Mouse (Mus musculus) kidney, embryonic 14.5 days (tissue): ENCODE data around the gene Rnf169. TPM values are rescaled to one million over a fixed set of nuclear protein-coding genes. Genes with fewer than 3 reads are reported as not detected.
A peak's percentile ranks its signal among the peaks of the same experiment; 100 is the strongest.
"Not testable (repeated sequence)": the region's sequence is repeated elsewhere in the genome, so short reads cannot be mapped to it uniquely, and the experiment has no call there.

ENCODE experiments used
- ATAC-seq: fragments of 200-750 bp; cut with Nextera tagmentation; 2 replicates; pipeline ENCODE4 v1.8.0; 2017; ENCODE audit warnings: moderate number of reproducible peaks, mild to moderate bottlenecking, moderate TSS enrichment, moderate library complexity; ENCODE audit not compliant: low FRiP score, low TSS enrichment
- H3K27ac ChIP-seq: fragments of 300-500 bp; sonication (generic); 2 replicates; pipeline ENCODE4 v1.5.1; 2014; ENCODE audit warnings: low read depth, mild to moderate bottlenecking, low read length, moderate library complexity, mixed read lengths
- H3K27me3 ChIP-seq: fragments of 300-500 bp; sonication (generic); 2 replicates; pipeline ENCODE4 v1.6.1; 2014; ENCODE audit warnings: mild to moderate bottlenecking, low read length; ENCODE audit not compliant: control insufficient read depth, insufficient read depth
- H3K36me3 ChIP-seq: fragments of 300-500 bp; sonication (generic); 2 replicates; pipeline ENCODE4 v1.6.1; 2014; ENCODE audit warnings: low read length, mixed read lengths; ENCODE audit not compliant: control insufficient read depth, insufficient read depth
- H3K4me1 ChIP-seq: fragments of 300-500 bp; sonication (generic); 2 replicates; pipeline ENCODE4 v1.6.1; 2014; ENCODE audit warnings: low read length, mixed read lengths; ENCODE audit not compliant: control insufficient read depth, insufficient read depth
- H3K4me2 ChIP-seq: fragments of 300-500 bp; sonication (generic); replicated peaks from 2 replicates; pipeline ENCODE4 v1.6.1; 2014; ENCODE audit warnings: low read depth, mild to moderate bottlenecking, low read length
- H3K4me3 ChIP-seq: fragments of 300-500 bp; sonication (generic); 2 replicates; pipeline ENCODE4 v1.5.1; 2014; ENCODE audit warnings: mild to moderate bottlenecking, low read length
- H3K9ac ChIP-seq: fragments of 300-500 bp; sonication (generic); 2 replicates; pipeline ENCODE4 v1.6.1; 2014; ENCODE audit warnings: low read depth, mild to moderate bottlenecking, low read length, moderate library complexity
- H3K9me3 ChIP-seq: fragments of 300-500 bp; sonication (generic); 2 replicates; pipeline ENCODE4 v1.6.1; 2016; ENCODE audit warnings: low read length; ENCODE audit not compliant: control insufficient read depth
- WGBS: fragments of 180-500 bp; shearing (Covaris S2); extraction: QIAGEN DNeasy Blood & Tissue Kit; methylation state at CpG from one replicate; pipeline ENCODE4 v1.1.7; 2014; 5-methylcytosine and 5-hydroxymethylcytosine counted together
- polyA plus RNA-seq: library from polyadenylated mRNA; unstranded; fragments of >200 nt; fragmentation: Nextera tagmentation; extraction: Ambion mirVana; gene quantifications from 2 replicates; pipeline ENCODE4 v1.2.1, GENCODE M21; 2014

The Rnf169 gene
- polyA plus RNA-seq, 1 experiment from 2014 or later, result 8.2 TPM

- 76% methylated on average over 3 of the region's 3 CpGs for WGBS
- not testable (repeated sequence) for H3K36me3 ChIP-seq, H3K27me3 ChIP-seq, H3K27ac ChIP-seq, ATAC-seq, H3K4me2 ChIP-seq, H3K9me3 ChIP-seq, H3K4me3 ChIP-seq, H3K9ac ChIP-seq
- peaks cover 17% of the 10 kb centered on the region; the same call in 1 of the 2 replicates for H3K4me1 ChIP-seq
Observed at GRCm38 (mm10) chr7:99972912-99973311, 7.3 kb downstream of the Rnf169 start.

DNA sequence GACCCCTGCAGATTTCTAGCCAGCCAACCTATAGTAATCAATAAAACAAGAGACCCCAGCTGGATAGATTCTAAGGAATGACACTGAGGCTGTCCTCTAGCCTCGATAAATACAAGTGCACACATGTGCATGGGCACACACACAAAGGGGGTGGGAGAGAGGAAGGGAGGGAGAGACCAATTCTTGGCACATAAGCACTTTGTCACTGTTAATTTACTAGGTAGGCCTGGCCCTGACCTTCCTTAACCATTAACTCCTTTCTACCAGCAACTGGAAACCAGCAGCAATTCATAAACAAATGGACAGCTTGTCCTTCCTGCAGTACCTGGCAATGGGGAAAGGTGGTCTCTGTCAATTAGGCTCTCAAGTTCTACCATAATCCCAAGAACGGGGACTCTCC, 8.3 kb downstream of the Rnf169 start:
- Histone ChIP-seq H3K4me2 (no peak overlapping the region), H3K4me1 (peaks cover 17% of the 10 kb centered on the region; the same call in 1 of the 2 replicates), H3K27me3 (no peaks in the 10 kb centered on the region), H3K9ac (no peak overlapping the region), H3K9me3 (no peaks in the 10 kb centered on the region), H3K36me3 (no peaks in the 10 kb centered on the region), H3K27ac (no peak overlapping the region), H3K4me3 (no peak overlapping the region)
- 53% methylated on average over 2 of the region's 2 CpGs for WGBS
- no peak for ATAC-seq

GRCm38 (mm10) chr7:99969151-99969550, 11.1 kb downstream of the Rnf169 start:
- Histone ChIP-seq H3K36me3 (no peaks in the 10 kb centered on the region), H3K27me3 (no peaks in the 10 kb centered on the region), H3K4me2 (no peak overlapping the region), H3K4me3 (no peak overlapping the region), H3K9me3 (no peaks in the 10 kb centered on the region), H3K4me1 (peaks cover 32% of the 10 kb centered on the region), H3K27ac (no peak overlapping the region), H3K9ac (no peak overlapping the region)
- WGBS, result 62% methylated on average over 4 of the region's 4 CpGs
- ATAC-seq, result no peak

GRCm38 (mm10) chr7:99966011-99966721, 14.1 kb downstream of the Rnf169 start:
- H3K9me3 ChIP-seq, result no peaks in the 10 kb centered on the region
- WGBS, result 41% methylated on average over 9 of the region's 9 CpGs
- no peak overlapping the region; the same call in 1 of the 2 replicates for H3K9ac ChIP-seq
- H3K27me3 ChIP-seq, result no peaks in the 10 kb centered on the region
- H3K36me3 ChIP-seq, result no peaks in the 10 kb centered on the region
- peaks cover 34% of the 10 kb centered on the region for H3K4me1 ChIP-seq
- H3K27ac ChIP-seq, result peak overlapping the region; percentile 30; the same call in 1 of the 2 replicates
- ATAC-seq, result no peak
- no peak overlapping the region for H3K4me2 ChIP-seq
- H3K4me3 ChIP-seq, result no peak overlapping the region

GRCm38 (mm10) chr7:99965020-99965841, 15.0 kb downstream of the Rnf169 start:
- Histone ChIP-seq H3K4me2 (no peak overlapping the region), H3K9ac (peak overlapping the region; percentile 8; the same call in 1 of the 2 replicates), H3K27me3 (no peaks in the 10 kb centered on the region), H3K4me3 (no peak overlapping the region), H3K36me3 (no peaks in the 10 kb centered on the region), H3K27ac (peak overlapping the region; percentile 34; the same call in 1 of the 2 replicates), H3K4me1 (peaks cover 33% of the 10 kb centered on the region), H3K9me3 (no peaks in the 10 kb centered on the region)
- ATAC-seq, result peak; percentile 75
- WGBS, result 14% methylated on average over 9 of the region's 9 CpGs

DNA sequence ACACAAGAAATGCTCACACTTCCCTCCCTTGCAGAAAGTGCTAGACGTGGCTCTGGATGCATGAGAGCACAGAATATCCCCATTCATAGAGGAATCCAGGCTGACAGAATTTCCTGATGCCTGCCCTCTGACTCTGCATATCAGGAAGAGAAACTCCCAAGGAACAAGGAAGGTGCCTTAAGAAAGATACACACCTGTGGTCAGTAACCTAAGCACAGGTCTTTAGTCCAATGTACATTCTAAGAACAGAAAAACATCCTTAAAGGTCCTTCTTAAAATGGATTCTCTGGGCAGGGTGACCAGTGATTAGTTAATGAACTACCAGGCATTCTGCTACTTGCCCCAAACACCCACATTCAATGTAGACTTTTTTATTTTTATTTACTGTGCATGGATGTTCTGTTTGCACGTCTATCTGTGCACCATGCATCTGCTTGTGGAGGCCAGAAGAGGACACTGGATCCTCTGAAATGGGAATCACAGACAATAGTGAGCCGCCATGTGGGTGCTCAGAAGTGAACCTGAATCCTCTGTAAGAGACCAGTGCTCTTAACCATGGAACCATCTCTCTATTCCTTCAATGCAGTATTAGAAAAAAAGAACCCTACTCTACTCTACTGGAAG, 16.9 kb downstream of the Rnf169 start:
- no peak overlapping the region for H3K4me3 ChIP-seq
- WGBS, result 66% methylated on average over 3 of the region's 3 CpGs
- no peaks in the 10 kb centered on the region for H3K27me3 ChIP-seq
- 0 out of 2 replicates have a peak overlapping the region, but pooled peaks have one; percentile 12 for H3K27ac ChIP-seq
- H3K36me3 ChIP-seq, result no peaks in the 10 kb centered on the region
- no peaks in the 10 kb centered on the region for H3K9me3 ChIP-seq
- H3K4me1 ChIP-seq, result peaks cover 29% of the 10 kb centered on the region
- 0 out of 2 replicates have a peak overlapping the region, but pooled peaks have one; percentile 2 for H3K4me2 ChIP-seq
- no peak for ATAC-seq
- no peak overlapping the region for H3K9ac ChIP-seq

DNA sequence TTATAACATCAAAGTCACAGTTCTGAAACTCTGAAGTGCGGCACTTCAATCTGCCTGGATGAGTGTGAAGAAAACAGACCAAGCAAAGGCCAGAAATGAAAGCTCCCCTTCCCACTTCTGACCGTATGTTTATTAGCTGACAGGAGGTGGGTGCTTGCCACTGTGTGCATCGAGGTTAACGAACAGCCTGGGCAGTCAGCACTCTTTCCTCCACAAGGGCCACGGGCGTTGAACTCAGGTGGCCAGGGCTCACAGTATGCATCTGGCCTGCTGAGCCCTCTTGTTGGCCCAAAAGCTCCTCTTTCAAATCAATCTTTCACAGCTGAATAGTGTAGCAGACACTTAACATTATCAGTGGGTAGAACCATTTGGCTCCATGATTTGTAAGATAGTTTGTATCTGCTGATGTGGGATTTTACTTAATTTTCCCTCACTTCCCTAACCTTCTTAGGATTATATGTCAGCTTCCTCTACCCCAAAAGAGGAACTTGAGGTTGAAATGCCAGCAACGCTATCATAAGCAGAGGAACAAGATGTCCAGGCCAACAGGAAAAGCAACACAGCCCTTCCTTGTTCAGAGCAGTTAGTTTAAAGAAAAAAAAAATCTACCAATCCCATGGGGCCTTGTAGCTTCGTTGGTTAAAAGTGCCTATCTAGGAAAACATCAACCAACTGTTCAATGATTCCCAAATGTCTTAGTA, 17.6 kb downstream of the Rnf169 start:
- Histone ChIP-seq H3K9me3 (no peaks in the 10 kb centered on the region), H3K4me2 (0 out of 2 replicates have a peak overlapping the region, but pooled peaks have one; percentile 2), H3K36me3 (no peaks in the 10 kb centered on the region), H3K9ac (no peak overlapping the region), H3K4me3 (no peak overlapping the region), H3K27me3 (no peaks in the 10 kb centered on the region), H3K4me1 (peaks cover 29% of the 10 kb centered on the region), H3K27ac (0 out of 2 replicates have a peak overlapping the region, but pooled peaks have one; percentile 12)
- ATAC-seq, result no peak
- 58% methylated on average over 8 of the region's 8 CpGs for WGBS

GRCm38 (mm10) chr7:99961518-99961917, 18.7 kb downstream of the Rnf169 start:
- 81% methylated on average over 2 of the region's 2 CpGs for WGBS
- Histone ChIP-seq H3K4me2 (no peak overlapping the region), H3K9me3 (no peaks in the 10 kb centered on the region), H3K4me3 (no peak overlapping the region), H3K9ac (no peak overlapping the region), H3K4me1 (peaks cover 26% of the 10 kb centered on the region), H3K36me3 (no peaks in the 10 kb centered on the region), H3K27ac (no peak overlapping the region), H3K27me3 (no peaks in the 10 kb centered on the region)
- no peak for ATAC-seq
